Mouse (Mus musculus): ENCODE data around the gene Lysmd4. TPM values are rescaled to one million over a fixed set of nuclear protein-coding genes. Genes with fewer than 3 reads are reported as not detected.

The Lysmd4 gene
- total and polyA plus RNA-seq, 3 experiments, result 4.0 to 12.0 (median 5.0) TPM

GRCm38 (mm10) chr7:67291356-67291755, 69.0 kb downstream of the Lysmd4 start:
- no peak overlapping the region for H3K4me3 ChIP-seq (replicated peaks in 1 of 3; ENCODE audit: low read depth in 2 of 3, low read length in 2 of 3, poor library complexity in 1 of 3)
- no peak overlapping the region for H3K9ac ChIP-seq (ENCODE audit: insufficient read depth, low read depth)
- TF ChIP-seq UBTF (IDR thresholded peaks at IDR 0.05; ENCODE audit: low read depth, low read length) (no peak), TCF12 (IDR thresholded peaks at IDR 0.05; ENCODE audit: low read depth, low read length) (no peak)
- dilution Hi-C loops (cut with MboI; ENCODE audit: extremely low pct_ligation_motif_present, extremely low pct_unique_long_range_greater_than_20kb, low sequenced_read_pairs) (no loop called here), in situ Hi-C loops (cut with MboI; ENCODE audit: low pct_ligation_motif_present, low pct_unique_long_range_greater_than_20kb, low sequenced_read_pairs) (no loop called here)
- no peaks in the 10 kb centered on the region for H3K27me3 ChIP-seq (replicated peaks)
- peaks cover 35% of the 10 kb centered on the region for H3K79me2 ChIP-seq (replicated peaks; ENCODE audit: control insufficient read depth, extremely low read depth, insufficient read depth, poor library complexity, severe bottlenecking)
- DNase-seq (ENCODE audit: extremely low read depth), result no peak
- no peak overlapping the region for H3K27ac ChIP-seq (ENCODE audit: insufficient read depth, low read depth)
- no peak overlapping the region for H3K4me2 ChIP-seq (ENCODE audit: insufficient read depth, low read depth, poor library complexity, severe bottlenecking)
- H3K4me1 ChIP-seq (ENCODE audit: control insufficient read depth in 1 of 2, insufficient read depth in 2 of 2), result no peaks in the 10 kb centered on the region
- H3K36me3 ChIP-seq (replicated peaks in 1 of 2; ENCODE audit: control insufficient read depth in 1 of 2, insufficient read depth in 1 of 2, low read length in 1 of 2), result peaks cover 16 to 66% of the 10 kb centered on the region in 2 experiments
- H3K9me3 ChIP-seq (replicated peaks; ENCODE audit: low read length), result no peaks in the 10 kb centered on the region

GRCm38 (mm10) chr7:67296419-67296818, 74.1 kb downstream of the Lysmd4 start:
- in situ Hi-C loops (cut with MboI; ENCODE audit: low pct_ligation_motif_present, low pct_unique_long_range_greater_than_20kb, low sequenced_read_pairs) (no loop called here), dilution Hi-C loops (cut with MboI; ENCODE audit: extremely low pct_ligation_motif_present, extremely low pct_unique_long_range_greater_than_20kb, low sequenced_read_pairs) (no loop called here)
- H3K9me3 ChIP-seq (replicated peaks; ENCODE audit: low read length), result no peaks in the 10 kb centered on the region
- H3K4me3 ChIP-seq (replicated peaks in 1 of 3; ENCODE audit: low read depth in 2 of 3, low read length in 2 of 3, poor library complexity in 1 of 3), result no peak overlapping the region
- H3K4me2 ChIP-seq (ENCODE audit: insufficient read depth, low read depth, poor library complexity, severe bottlenecking), result no peak overlapping the region
- no peak overlapping the region for H3K27ac ChIP-seq (ENCODE audit: insufficient read depth, low read depth)
- TF ChIP-seq MAFK (IDR thresholded peaks at IDR 0.05; ENCODE audit: insufficient replicate concordance, low read length), result no peak
- no peak for TF ChIP-seq ZMIZ1 (IDR thresholded peaks at IDR 0.05; ENCODE audit: low read depth, low read length)
- H3K36me3 ChIP-seq (replicated peaks in 1 of 2; ENCODE audit: control insufficient read depth in 1 of 2, insufficient read depth in 1 of 2, low read length in 1 of 2), result peaks cover 0 to 31% of the 10 kb centered on the region in 2 experiments
- no peaks in the 10 kb centered on the region for H3K4me1 ChIP-seq (ENCODE audit: control insufficient read depth in 1 of 2, insufficient read depth in 2 of 2)
- no peaks in the 10 kb centered on the region for H3K27me3 ChIP-seq (replicated peaks)
- peaks cover 13% of the 10 kb centered on the region for H3K79me2 ChIP-seq (replicated peaks; ENCODE audit: control insufficient read depth, extremely low read depth, insufficient read depth, poor library complexity, severe bottlenecking)
- DNase-seq (ENCODE audit: extremely low read depth), result no peak
- H3K9ac ChIP-seq (ENCODE audit: insufficient read depth, low read depth), result no peak overlapping the region

GRCm38 (mm10) chr7:67304937-67305336, 82.6 kb downstream of the Lysmd4 start:
- TF ChIP-seq EP300 (IDR thresholded peaks at IDR 0.05; ENCODE audit: low read length) (peak; percentile 74; the same call in 1 of the 2 replicates), JUN (IDR thresholded peaks at IDR 0.05; ENCODE audit: insufficient read depth, low read depth, low read length) (peak; percentile 76), MAX (IDR thresholded peaks at IDR 0.05; ENCODE audit: low read length) (0 out of 2 replicates have a peak, but pooled peaks have one; percentile 24), TCF12 (IDR thresholded peaks at IDR 0.05; ENCODE audit: low read depth, low read length) (no peak), BHLHE40 (IDR thresholded peaks at IDR 0.05; ENCODE audit: low read depth, low read length) (peak; percentile 90), SIN3A (IDR thresholded peaks at IDR 0.05; ENCODE audit: low read length) (peak; percentile 60; the same call in 1 of the 2 replicates), ETS1 (conservative IDR thresholded peaks at IDR 0.05; ENCODE audit: low read depth, low read length) (peak; percentile 65), RCOR1 (conservative IDR thresholded peaks at IDR 0.05; ENCODE audit: low read depth, low read length) (0 out of 2 replicates have a peak, but pooled peaks have one; percentile 54), IRF4 (IDR thresholded peaks at IDR 0.05; ENCODE audit: low read depth, low read length) (peak; percentile 93), MAFK (IDR thresholded peaks at IDR 0.05; ENCODE audit: insufficient replicate concordance, low read length) (no peak), ZMIZ1 (IDR thresholded peaks at IDR 0.05; ENCODE audit: low read depth, low read length) (no peak), JUND (conservative IDR thresholded peaks at IDR 0.05; ENCODE audit: low read depth, low read length) (peak; percentile 72; the same call in 1 of the 2 replicates), MEF2A (IDR thresholded peaks at IDR 0.05; ENCODE audit: borderline replicate concordance, low read depth, low read length) (0 out of 2 replicates have a peak, but pooled peaks have one; percentile 40)
- no peaks in the 10 kb centered on the region for H3K27me3 ChIP-seq (replicated peaks)
- 0 out of 2 replicates have a peak overlapping the region, but pooled peaks have one; percentile 29 for H3K4me2 ChIP-seq (ENCODE audit: insufficient read depth, low read depth, poor library complexity, severe bottlenecking)
- H3K9me3 ChIP-seq (replicated peaks; ENCODE audit: low read length), result peaks cover 5% of the 10 kb centered on the region
- H3K4me1 ChIP-seq (ENCODE audit: control insufficient read depth in 1 of 2, insufficient read depth in 2 of 2), result peaks cover 7 to 29% of the 10 kb centered on the region in 2 experiments; a peak in 2 of 4 replicates
- peak overlapping the region; percentile 41 for H3K27ac ChIP-seq (ENCODE audit: insufficient read depth, low read depth)
- peaks cover 3 to 28% of the 10 kb centered on the region in 2 experiments for H3K36me3 ChIP-seq (replicated peaks in 1 of 2; ENCODE audit: control insufficient read depth in 1 of 2, insufficient read depth in 1 of 2, low read length in 1 of 2)
- dilution Hi-C loops (cut with MboI; ENCODE audit: extremely low pct_ligation_motif_present, extremely low pct_unique_long_range_greater_than_20kb, low sequenced_read_pairs), result no loop called here
- no peak overlapping the region for H3K4me3 ChIP-seq (replicated peaks in 1 of 3; ENCODE audit: low read depth in 2 of 3, low read length in 2 of 3, poor library complexity in 1 of 3)
- no peak overlapping the region; the same call in 1 of the 2 replicates for H3K9ac ChIP-seq (ENCODE audit: insufficient read depth, low read depth)
- H3K79me2 ChIP-seq (replicated peaks; ENCODE audit: control insufficient read depth, extremely low read depth, insufficient read depth, poor library complexity, severe bottlenecking), result peaks cover 29% of the 10 kb centered on the region
- DNase-seq (ENCODE audit: extremely low read depth), result peak; percentile 29
- in situ Hi-C loops (cut with MboI; ENCODE audit: low pct_ligation_motif_present, low pct_unique_long_range_greater_than_20kb, low sequenced_read_pairs), result no loop called here

Measured in CH12.LX (cell line).